Mouse (Mus musculus) cerebellum, postnatal 10 days (tissue): ENCODE results near the gene Pxdn.

Experiments
- DNase-seq, 2 experiments: peaks; one replicate each; pipeline ENCODE4 v3.0.0; 2021; ENCODE audit warnings: mixed read lengths in 2 of 2

Gene Pxdn

DNA sequence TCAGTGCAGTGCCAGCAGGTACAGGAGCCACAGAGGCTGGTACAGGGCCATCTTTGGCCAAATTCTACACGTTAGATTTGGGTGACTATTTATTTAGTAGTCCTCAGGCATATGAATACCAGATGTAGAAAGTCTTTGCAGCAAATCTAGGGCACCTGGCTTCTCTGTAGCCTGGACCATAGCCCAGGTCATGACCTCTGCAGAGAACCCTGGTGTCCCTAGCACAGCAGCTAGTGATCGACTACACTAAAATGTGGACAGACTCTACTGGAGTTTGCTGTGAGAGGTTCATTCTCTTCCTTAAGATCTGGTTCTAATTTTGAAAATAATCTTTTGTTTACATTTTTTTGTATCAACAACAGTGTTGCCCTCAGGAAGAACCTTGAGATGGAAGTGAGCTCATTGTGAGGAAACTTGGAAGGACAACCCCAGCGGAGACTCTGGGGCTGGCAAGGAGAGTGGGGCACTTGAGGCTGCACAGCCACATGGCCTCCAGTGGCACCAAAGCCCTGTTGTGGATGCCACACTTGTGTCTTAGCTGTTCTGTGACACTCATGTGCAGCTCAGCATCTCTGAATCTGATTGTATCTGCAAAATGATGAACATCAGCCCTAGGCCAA is 90.4 kb downstream of the Pxdn start:
- no peak for DNase-seq

DNA sequence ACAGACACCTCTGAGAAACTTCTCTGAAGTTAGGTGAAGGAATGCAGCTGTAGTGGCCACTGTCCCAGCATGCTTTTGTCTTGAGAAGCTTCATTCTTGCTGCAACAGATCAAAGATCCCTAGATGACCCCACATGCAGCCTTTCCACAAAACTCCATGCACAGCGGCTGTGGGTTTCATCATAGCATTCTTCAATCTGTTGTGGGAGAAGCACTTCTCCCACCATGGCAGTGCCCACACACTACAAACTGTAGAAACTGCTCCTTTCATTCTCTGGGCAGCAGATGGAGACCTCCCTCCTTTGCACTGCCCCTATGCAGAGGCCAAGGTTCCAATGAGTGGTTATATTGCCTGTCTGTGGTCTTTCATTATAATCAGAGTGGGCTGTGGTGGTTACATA is 91.7 kb downstream of the Pxdn start:
- no peak for DNase-seq

DNA sequence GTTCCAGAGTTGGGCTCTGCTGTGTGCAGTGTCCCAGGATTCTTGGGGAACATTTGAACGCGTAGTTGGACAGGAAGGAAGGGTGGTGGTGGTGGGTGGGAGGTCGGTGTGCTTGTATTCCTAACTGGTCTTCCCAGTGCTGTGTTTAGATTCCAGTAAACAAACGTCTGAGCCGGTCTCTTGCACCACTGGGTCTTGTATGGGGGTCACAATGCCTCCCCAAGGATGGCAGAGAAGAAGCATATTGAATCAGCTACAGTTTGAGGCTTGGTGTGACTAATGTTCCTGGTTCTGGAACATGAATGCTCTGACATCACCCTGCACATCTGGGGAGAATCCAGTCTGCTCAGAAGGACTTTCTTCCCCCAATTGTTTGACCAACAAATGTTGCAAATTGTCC is 93.2 kb downstream of the Pxdn start:
- DNase-seq = no peak

- DNase-seq = no peak
These were observed 97.3 kb downstream of the Pxdn start for GRCm38 (mm10) chr12:30034681-30035080.

- DNase-seq = no peak
These were observed 98.0 kb downstream of the Pxdn start for GRCm38 (mm10) chr12:30035406-30035805.

DNA sequence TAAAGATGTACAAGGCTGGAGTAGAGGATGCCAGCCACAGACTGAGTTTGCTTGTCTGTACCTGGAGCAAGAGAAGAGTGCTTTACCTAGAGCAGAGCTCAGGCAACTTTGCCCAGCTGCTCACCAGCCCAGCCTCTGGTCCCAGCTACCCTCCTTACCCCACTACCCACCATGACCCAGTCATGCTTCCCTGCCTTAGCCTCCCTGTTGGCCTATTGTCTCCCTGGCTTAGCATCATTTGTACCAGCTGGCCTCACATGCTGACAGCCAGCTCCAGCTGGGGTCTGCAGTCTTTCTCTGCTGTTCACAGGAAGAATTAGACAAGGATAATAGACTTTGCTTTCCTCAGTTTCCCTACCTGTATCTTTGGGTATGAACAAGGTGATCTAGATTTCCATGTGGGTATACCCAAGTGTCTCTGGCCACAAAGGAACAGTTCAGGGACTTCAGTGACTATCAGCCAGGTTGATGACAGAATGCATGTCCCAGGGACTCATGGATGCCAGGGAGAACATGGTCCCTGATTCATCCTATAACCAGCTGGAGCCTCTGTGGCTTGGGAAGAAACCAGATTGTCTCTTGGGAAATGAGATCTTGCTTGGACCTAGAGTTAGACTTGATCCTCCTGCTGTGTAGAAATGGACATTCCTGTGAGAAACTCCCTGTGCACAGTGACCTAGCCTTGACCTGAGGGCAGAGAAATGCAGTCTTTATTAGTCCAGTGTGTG is 98.6 kb downstream of the Pxdn start:
- peak; percentile 32 to 34 for DNase-seq

- peak; percentile 44 to 50 for DNase-seq
These were observed 99.2 kb downstream of the Pxdn start for GRCm38 (mm10) chr12:30036569-30037055.

DNA sequence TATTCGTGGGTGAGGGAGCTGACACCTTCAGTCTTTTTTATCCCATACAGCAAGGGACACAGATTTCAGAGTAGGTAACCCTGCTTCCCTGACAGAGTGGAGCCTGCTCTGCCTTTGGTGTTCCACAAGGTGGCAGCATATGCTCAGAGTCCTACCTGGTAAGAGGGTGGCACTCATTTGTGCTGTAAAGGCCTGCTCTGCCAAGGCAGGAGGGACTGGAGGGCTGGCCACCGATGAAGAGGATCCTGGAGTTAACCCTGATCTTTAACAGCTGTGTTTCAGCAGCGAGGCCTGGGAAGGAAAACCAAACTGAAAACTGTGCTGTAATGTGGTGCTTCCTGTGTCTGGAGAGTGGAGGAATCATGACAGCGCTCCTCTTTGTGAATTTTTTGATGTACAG is 102.2 kb downstream of the Pxdn start:
- peak; percentile 78 to 83 for DNase-seq

DNA sequence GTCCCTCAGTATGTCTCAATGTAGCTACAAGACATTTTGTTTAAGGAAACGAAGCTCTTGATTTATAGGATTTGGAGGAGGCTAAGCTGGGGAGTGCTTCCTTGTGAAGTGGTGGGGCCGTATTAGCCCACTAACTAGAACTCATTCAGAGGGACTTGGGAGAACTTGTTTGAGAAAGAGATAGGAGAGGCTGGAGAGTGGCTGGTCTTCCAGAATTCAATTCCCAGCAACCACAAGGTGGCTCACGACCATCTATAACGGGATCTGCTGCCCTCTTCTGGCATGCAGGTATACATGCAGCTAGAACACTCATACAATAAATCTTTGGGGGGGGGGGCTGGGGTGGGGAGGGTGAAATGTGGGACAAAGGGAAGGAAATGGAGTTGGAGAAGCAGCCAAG is 102.7 kb downstream of the Pxdn start:
- peak; percentile 70 for DNase-seq

- no peak for DNase-seq
These were observed 111.4 kb downstream of the Pxdn start for GRCm38 (mm10) chr12:30048848-30049247.

DNA sequence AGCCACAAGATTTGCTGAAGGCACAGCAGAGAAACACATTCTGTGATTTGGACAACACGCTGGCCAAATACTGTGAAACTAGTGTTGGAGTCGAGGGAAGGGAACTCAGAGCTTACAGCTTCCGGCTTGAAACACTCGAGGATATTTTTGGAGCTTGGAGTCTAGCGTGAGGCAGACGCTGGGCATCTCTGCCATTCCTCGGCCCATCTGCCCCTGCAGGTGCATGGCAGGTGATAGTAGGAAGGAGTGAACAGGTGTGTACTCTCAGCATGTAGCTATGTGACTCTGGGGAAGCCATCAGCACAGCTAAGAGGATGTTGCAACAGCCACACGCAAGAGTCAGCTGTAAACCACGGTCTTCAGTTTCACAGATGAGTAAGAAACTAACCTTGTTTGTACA is 112.4 kb downstream of the Pxdn start:
- DNase-seq = no peak

- DNase-seq = peak; percentile 79 to 86
These were observed 112.8 kb downstream of the Pxdn start for GRCm38 (mm10) chr12:30050235-30050634.

GRCm38 (mm10) chr12:30054761-30055540 is 117.5 kb downstream of the Pxdn start:
- no peak for DNase-seq

DNA sequence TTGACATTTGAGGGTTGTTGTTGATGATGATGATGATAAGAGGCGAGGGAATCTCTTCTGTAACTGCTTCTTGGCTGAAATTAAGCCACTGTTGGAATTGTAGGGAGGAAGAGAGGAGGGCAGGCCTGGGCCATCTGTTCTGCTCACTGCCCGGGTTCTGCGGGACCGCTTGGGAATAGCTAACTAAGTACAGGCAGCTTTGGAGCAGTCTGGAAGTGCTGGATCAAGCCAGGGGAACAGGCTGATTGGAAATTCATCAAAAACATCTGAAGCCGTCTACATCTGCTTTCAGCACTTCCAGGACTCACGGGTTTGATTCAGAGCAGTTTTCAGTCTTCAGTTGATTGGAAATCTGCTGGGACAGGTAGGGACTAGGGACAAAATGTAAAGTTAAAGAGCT is 120.6 kb downstream of the Pxdn start:
- DNase-seq = peak in 1 of 2 experiments; percentile 35

DNA sequence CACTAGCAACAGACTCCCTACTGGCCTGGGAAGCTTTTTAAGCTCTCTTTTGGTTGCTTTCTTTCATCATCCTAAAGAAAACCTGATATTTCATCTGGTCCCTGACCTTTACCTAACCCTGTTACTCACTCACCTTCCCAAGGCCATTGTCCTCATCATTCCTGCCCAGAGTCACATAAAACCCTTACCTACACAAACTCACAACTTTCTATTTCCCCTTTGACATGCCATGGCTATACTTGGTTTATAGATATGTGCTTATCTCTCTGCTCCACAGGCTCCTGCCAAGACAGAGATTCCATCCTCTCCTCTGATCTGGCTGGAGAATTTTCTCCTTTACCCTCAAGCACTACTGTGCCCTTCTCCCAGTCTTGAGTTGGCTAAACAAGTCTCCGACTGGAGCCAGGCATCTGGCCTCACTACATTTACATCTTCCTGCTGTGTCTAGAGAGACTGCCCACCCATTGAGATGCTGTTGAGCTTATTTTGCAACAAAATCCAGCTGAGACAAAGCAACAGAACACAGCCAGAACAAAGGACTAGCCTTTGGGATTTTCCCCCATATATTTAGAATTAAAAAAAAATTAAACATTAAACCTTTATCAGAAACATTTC is 124.2 kb downstream of the Pxdn start:
- DNase-seq = no peak

- no peak for DNase-seq
These were observed 124.7 kb downstream of the Pxdn start for GRCm38 (mm10) chr12:30062118-30062505.
